Mouse (Mus musculus) bone marrow macrophage, adult 2 months (primary cell): Measurements from ENCODE around the gene Tmbim1.

Experiments
- CTCF ChIP-seq: IDR thresholded peaks from 2 replicates; pipeline ENCODE4 v1.5.1; 2012; ENCODE audit warnings: low read depth, mild to moderate bottlenecking, low read length, moderate library complexity
- POLR2A ChIP-seq: IDR thresholded peaks from 2 replicates; pipeline ENCODE4 v1.6.1; 2012; ENCODE audit warnings: mild to moderate bottlenecking, low read depth, low read length, borderline replicate concordance

DNA sequence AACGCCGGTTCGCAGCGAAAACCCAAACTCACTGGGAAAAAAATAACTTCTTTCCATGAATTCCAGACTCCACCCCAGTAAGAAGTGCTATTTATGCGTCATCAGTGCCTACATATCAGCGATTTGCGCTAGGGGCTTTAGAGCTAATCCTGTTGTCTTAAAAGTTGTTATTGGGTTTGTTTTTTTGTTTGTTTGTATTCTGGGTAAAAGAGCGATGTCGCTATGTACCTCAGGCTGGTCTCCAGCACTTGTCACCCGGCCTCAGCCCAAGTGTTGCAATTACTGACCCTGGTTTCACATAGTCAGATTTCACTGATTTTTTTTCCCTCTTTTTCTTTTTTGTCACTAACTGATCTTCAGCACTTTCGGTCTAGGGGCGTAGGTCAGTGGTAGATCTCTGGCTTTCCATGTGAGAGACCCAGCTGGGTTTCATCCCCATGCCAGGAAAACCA, 1.1 kb downstream of the Tmbim1 start:
- TF ChIP-seq CTCF (no peak), POLR2A (no peak)
